Mouse (Mus musculus): ENCODE data around the gene Etfa.

Gene Etfa

GRCm38 (mm10) chr9:55511521-55511993 lies 486 bp downstream of the Etfa start:
- peak; percentile 41 for DNase-seq (ENCODE audit: low read depth)

- no peak for DNase-seq (ENCODE audit: low read depth)
These were observed 1.3 kb downstream of the Etfa start for GRCm38 (mm10) chr9:55510651-55511235.

GRCm38 (mm10) chr9:55509731-55510130 lies 2.3 kb downstream of the Etfa start:
- no peak for DNase-seq (ENCODE audit: low read depth)

- no peak for DNase-seq (ENCODE audit: low read depth)
These were observed 3.3 kb downstream of the Etfa start for GRCm38 (mm10) chr9:55508701-55509100.

- DNase-seq (ENCODE audit: low read depth), result no peak
These were observed 4.1 kb downstream of the Etfa start for GRCm38 (mm10) chr9:55507922-55508321.

GRCm38 (mm10) chr9:55482116-55482515 lies 29.9 kb downstream of the Etfa start:
- DNase-seq (ENCODE audit: low read depth), result no peak

GRCm38 (mm10) chr9:55478699-55479098 lies 33.3 kb downstream of the Etfa start:
- no peak for DNase-seq (ENCODE audit: low read depth)

- no peak for DNase-seq (ENCODE audit: low read depth)
These were observed 36.0 kb downstream of the Etfa start for GRCm38 (mm10) chr9:55476084-55476483.

GRCm38 (mm10) chr9:55468397-55468796 lies 43.6 kb downstream of the Etfa start:
- DNase-seq (ENCODE audit: low read depth), result peak; percentile 8

GRCm38 (mm10) chr9:55453366-55453765 lies 58.7 kb downstream of the Etfa start:
- no peak for DNase-seq (ENCODE audit: low read depth)

GRCm38 (mm10) chr9:55452906-55453305 lies 59.1 kb downstream of the Etfa start:
- DNase-seq (ENCODE audit: low read depth), result no peak

- no peak for DNase-seq (ENCODE audit: low read depth)
These were observed 60.6 kb downstream of the Etfa start for GRCm38 (mm10) chr9:55451426-55451825.

GRCm38 (mm10) chr9:55450035-55450434 lies 62.0 kb downstream of the Etfa start:
- DNase-seq (ENCODE audit: low read depth), result no peak

- DNase-seq (ENCODE audit: low read depth), result no peak
These were observed 62.9 kb downstream of the Etfa start for GRCm38 (mm10) chr9:55449108-55449507.

GRCm38 (mm10) chr9:55447509-55447908 lies 64.5 kb downstream of the Etfa start:
- no peak for DNase-seq (ENCODE audit: low read depth)

- DNase-seq (ENCODE audit: low read depth), result no peak
These were observed 72.8 kb downstream of the Etfa start for GRCm38 (mm10) chr9:55439206-55439780.

- DNase-seq (ENCODE audit: low read depth), result no peak
These were observed 73.6 kb downstream of the Etfa start for GRCm38 (mm10) chr9:55438433-55438832.

GRCm38 (mm10) chr9:55433875-55434274 lies 78.2 kb downstream of the Etfa start:
- DNase-seq (ENCODE audit: low read depth), result no peak

GRCm38 (mm10) chr9:55432306-55433289 lies 79.4 kb downstream of the Etfa start:
- DNase-seq (ENCODE audit: low read depth), result no peak

- no peak for DNase-seq (ENCODE audit: low read depth)
These were observed 81.9 kb downstream of the Etfa start for GRCm38 (mm10) chr9:55430133-55430532.

- peak; percentile 74 for DNase-seq (ENCODE audit: low read depth)
These were observed 82.6 kb downstream of the Etfa start for GRCm38 (mm10) chr9:55429242-55429975.

GRCm38 (mm10) chr9:55425271-55425810 lies 86.7 kb downstream of the Etfa start:
- no peak for DNase-seq (ENCODE audit: low read depth)

Measured in c-Kit-positive CD71-negative TER-119-negative erythroid progenitor cells, embryonic 14.5 days (primary cell).